Mouse (Mus musculus) bone marrow macrophage, adult 2 months (primary cell): Measurements from ENCODE around the gene Fam78a. TPM values are rescaled to one million over a fixed set of nuclear protein-coding genes. Genes with fewer than 3 reads are reported as not detected.
A peak's percentile ranks its signal among the peaks of the same experiment; 100 is the strongest.

Experiments used
- H3K27ac ChIP-seq: 2 replicates; pipeline ENCODE4 v1.5.1; 2012; ENCODE audit warnings: low read depth, low read length; ENCODE audit not compliant: insufficient read depth
- H3K4me1 ChIP-seq: 2 replicates; pipeline ENCODE4 v1.6.1; 2012; ENCODE audit warnings: low read length; ENCODE audit not compliant: control insufficient read depth, insufficient read depth
- H3K4me3 ChIP-seq: 2 replicates; pipeline ENCODE4 v1.5.1; 2012; ENCODE audit warnings: mild to moderate bottlenecking, low read length, moderate library complexity; ENCODE audit not compliant: insufficient read depth
- CTCF ChIP-seq: IDR thresholded peaks from 2 replicates; pipeline ENCODE4 v1.5.1; 2012; ENCODE audit warnings: low read depth, mild to moderate bottlenecking, low read length, moderate library complexity
- POLR2A ChIP-seq: IDR thresholded peaks from 2 replicates; pipeline ENCODE4 v1.6.1; 2012; ENCODE audit warnings: mild to moderate bottlenecking, low read depth, low read length, borderline replicate concordance
- polyA plus RNA-seq: library from polyadenylated mRNA; stranded (reverse); fragments of >200 nt; gene quantifications from 2 replicates; pipeline ENCODE4 v1.2.4, GENCODE M21; 2012; ENCODE audit not compliant: missing spikeins, insufficient read depth, insufficient read length

Fam78a gene
- polyA plus RNA-seq, 1 experiment = 16.5 TPM

GRCm38 (mm10) chr2:32102944-32103343 is 18.3 kb upstream of the Fam78a start:
- Histone ChIP-seq H3K4me3 (no peak overlapping the region), H3K27ac (no peak overlapping the region), H3K4me1 (no peaks in the 10 kb centered on the region)
- TF ChIP-seq CTCF (no peak), POLR2A (no peak)

GRCm38 (mm10) chr2:32096122-32096420 is 11.4 kb upstream of the Fam78a start:
- TF ChIP-seq CTCF (no peak), POLR2A (no peak)
- Histone ChIP-seq H3K4me1 (peaks cover 3% of the 10 kb centered on the region; the same call in 1 of the 2 replicates), H3K27ac (no peak overlapping the region), H3K4me3 (peak overlapping the region; percentile 54)

GRCm38 (mm10) chr2:32095351-32096121 is 10.9 kb upstream of the Fam78a start, which contains the start of gene Plpp7:
TSS of gene Plpp7 (plus strand) at chr2:32095528.
- no peak within 1 kb of the TSS for H3K27ac ChIP-seq
- peak within 1 kb of the TSS; percentile 54 for H3K4me3 ChIP-seq
- peaks cover 3% of the 10 kb centered on the region; the same call in 1 of the 2 replicates for H3K4me1 ChIP-seq
- no peak for TF ChIP-seq CTCF
- no peak for TF ChIP-seq POLR2A

- TF ChIP-seq POLR2A = no peak
- no peak for TF ChIP-seq CTCF
- H3K4me1 ChIP-seq = peaks cover 6% of the 10 kb centered on the region
- no peak overlapping the region for H3K4me3 ChIP-seq
- H3K27ac ChIP-seq = no peak overlapping the region
Measured at GRCm38 (mm10) chr2:32094001-32094707, 9.5 kb upstream of the Fam78a start.

GRCm38 (mm10) chr2:32091956-32092355 is 7.3 kb upstream of the Fam78a start:
- TF ChIP-seq POLR2A (no peak), CTCF (no peak)
- H3K27ac ChIP-seq = no peak overlapping the region
- no peak overlapping the region for H3K4me3 ChIP-seq
- H3K4me1 ChIP-seq = peaks cover 9% of the 10 kb centered on the region

GRCm38 (mm10) chr2:32090145-32090544 is 5.5 kb upstream of the Fam78a start:
- H3K27ac ChIP-seq = 0 out of 2 replicates have a peak overlapping the region, but pooled peaks have one; percentile 21
- TF ChIP-seq CTCF = no peak
- TF ChIP-seq POLR2A = no peak
- H3K4me3 ChIP-seq = no peak overlapping the region
- peaks cover 9% of the 10 kb centered on the region for H3K4me1 ChIP-seq

GRCm38 (mm10) chr2:32089606-32090005 is 4.9 kb upstream of the Fam78a start:
- Histone ChIP-seq H3K4me3 (no peak overlapping the region), H3K27ac (peak overlapping the region; percentile 27), H3K4me1 (peaks cover 12% of the 10 kb centered on the region)
- TF ChIP-seq CTCF = no peak
- no peak for TF ChIP-seq POLR2A

- Histone ChIP-seq H3K4me1 (peaks cover 9% of the 10 kb centered on the region), H3K27ac (no peak overlapping the region), H3K4me3 (no peak overlapping the region)
- TF ChIP-seq CTCF (no peak), POLR2A (no peak)
Measured at GRCm38 (mm10) chr2:32088372-32088981, 3.8 kb upstream of the Fam78a start.

GRCm38 (mm10) chr2:32087606-32088005 is 2.9 kb upstream of the Fam78a start:
- TF ChIP-seq POLR2A (no peak), CTCF (no peak)
- no peak overlapping the region for H3K27ac ChIP-seq
- H3K4me3 ChIP-seq = no peak overlapping the region
- H3K4me1 ChIP-seq = peaks cover 9% of the 10 kb centered on the region

- H3K4me1 ChIP-seq = peaks cover 14% of the 10 kb centered on the region
- H3K4me3 ChIP-seq = no peak overlapping the region
- TF ChIP-seq POLR2A (no peak), CTCF (no peak)
- H3K27ac ChIP-seq = no peak overlapping the region
Measured at GRCm38 (mm10) chr2:32085231-32085630, 574 bp upstream of the Fam78a start.
